Mouse (Mus musculus): ENCODE measurements around the gene Tnip1.

DNA sequence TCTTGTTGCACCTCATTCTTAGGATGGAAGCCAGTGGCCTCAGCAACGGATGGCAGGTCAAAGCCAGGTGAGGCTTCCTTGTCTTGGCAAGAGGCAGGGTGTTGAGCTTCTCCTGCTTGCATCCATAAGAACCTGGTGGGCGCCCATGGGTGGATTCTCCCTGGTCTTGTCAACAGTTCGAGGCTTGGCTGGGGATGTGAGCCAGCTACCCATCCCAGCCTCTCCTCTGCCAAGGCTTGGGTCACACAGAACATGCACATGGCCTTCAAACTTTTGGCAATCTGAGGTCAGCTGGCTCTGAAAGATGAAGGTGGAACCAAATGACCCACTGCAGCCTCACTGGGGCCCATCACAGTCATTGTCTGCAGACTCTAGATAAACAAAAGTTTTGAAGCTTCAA is 51.5 kb downstream of the Tnip1 start:
- no peak for TF ChIP-seq POLR2A (IDR thresholded peaks at IDR 0.05; ENCODE audit: extremely low read depth, insufficient read depth, low read length)
- no peak for TF ChIP-seq CTCF (IDR thresholded peaks at IDR 0.05; ENCODE audit: low read depth, low read length)

Data from liver, adult 2 months (tissue).